Mouse (Mus musculus) myocyte (in vitro differentiated cells): ENCODE results near the gene Rab22a. TPM values are rescaled to one million over a fixed set of nuclear protein-coding genes. Genes with fewer than 3 reads are reported as not detected.

Experiments
- H3K27me3 ChIP-seq: one replicate; pipeline ENCODE4 v1.6.1; 2011; ENCODE audit not compliant: control insufficient read depth, insufficient read depth, insufficient read length
- H3K36me3 ChIP-seq: one replicate; pipeline ENCODE4 v1.6.1; 2011; ENCODE audit not compliant: control insufficient read depth, insufficient read depth
- H3K4me2 ChIP-seq: one replicate; pipeline ENCODE4 v1.6.1; 2011; ENCODE audit warnings: low read depth, control low read depth
- H3K4me3 ChIP-seq: one replicate; pipeline ENCODE4 v1.5.1; 2011; ENCODE audit warnings: mild to moderate bottlenecking, control low read depth, moderate library complexity
- H3K79me2 ChIP-seq: one replicate; pipeline ENCODE4 v1.6.1; 2011; ENCODE audit not compliant: control insufficient read depth, insufficient read depth
- H3ac ChIP-seq: one replicate; pipeline ENCODE4 v1.6.1; 2011; ENCODE audit not compliant: control insufficient read depth, insufficient read length
- CEBPB ChIP-seq: IDR thresholded peaks from 2 replicates; pipeline ENCODE4 v1.6.1; 2011; ENCODE audit warnings: mild to moderate bottlenecking, moderate library complexity; ENCODE audit not compliant: poor library complexity, insufficient read depth, severe bottlenecking
- E2F4 ChIP-seq: IDR thresholded peaks from one replicate; pipeline ENCODE4 v1.6.1; 2011; ENCODE audit warnings: mild to moderate bottlenecking, control low read depth, moderate library complexity; ENCODE audit not compliant: insufficient read depth
- MAX ChIP-seq: IDR thresholded peaks from one replicate; pipeline ENCODE4 v1.6.1; 2011; ENCODE audit warnings: low read depth, mild to moderate bottlenecking, control low read depth
- MYOD1 ChIP-seq, 3 experiments: IDR thresholded peaks; one replicate each; pipeline ENCODE4 v1.6.1; 2011; ENCODE audit warnings: control low read depth in 2 of 3, low read depth in 2 of 3, mild to moderate bottlenecking in 2 of 3, moderate library complexity in 1 of 3; ENCODE audit not compliant: insufficient read length in 2 of 3, control insufficient read depth in 1 of 3
- MYOG ChIP-seq, 3 experiments: IDR thresholded peaks; one replicate each; pipeline ENCODE4 v1.6.1; 2011; ENCODE audit warnings: control low read depth in 2 of 3, low read depth in 2 of 3, mild to moderate bottlenecking in 2 of 3; ENCODE audit not compliant: insufficient read length in 2 of 3, control insufficient read depth in 1 of 3, insufficient read depth in 1 of 3
- POLR2A ChIP-seq: IDR thresholded peaks from one replicate; pipeline ENCODE4 v1.6.1; 2011; ENCODE audit warnings: low read depth, mild to moderate bottlenecking, control low read depth, moderate library complexity; ENCODE audit not compliant: insufficient read length
- POLR2AphosphoS2 ChIP-seq: IDR thresholded peaks from one replicate; pipeline ENCODE4 v1.6.1; 2011; ENCODE audit warnings: low read depth, control low read depth; ENCODE audit not compliant: insufficient read length
- REST ChIP-seq: IDR thresholded peaks from one replicate; pipeline ENCODE4 v1.6.1; 2011; ENCODE audit warnings: mild to moderate bottlenecking, control low read depth, moderate library complexity; ENCODE audit not compliant: insufficient read depth, insufficient read length
- SRF ChIP-seq: IDR thresholded peaks from one replicate; pipeline ENCODE4 v1.6.1; 2011; ENCODE audit warnings: low read depth; ENCODE audit not compliant: control insufficient read depth, insufficient read length
- TCF12 ChIP-seq: IDR thresholded peaks from one replicate; pipeline ENCODE4 v1.6.1; 2011; ENCODE audit warnings: mild to moderate bottlenecking, control low read depth; ENCODE audit not compliant: poor library complexity, insufficient read depth, severe bottlenecking
- TCF3 ChIP-seq: IDR thresholded peaks from one replicate; pipeline ENCODE4 v1.6.1; 2011; ENCODE audit warnings: low read depth, control low read depth; ENCODE audit not compliant: insufficient read length
- USF1 ChIP-seq: IDR thresholded peaks from one replicate; pipeline ENCODE4 v1.6.1; 2011; ENCODE audit warnings: low read depth, mild to moderate bottlenecking, control low read depth, moderate library complexity
- polyA plus RNA-seq: library from polyadenylated mRNA; unstranded; fragments of >200 nt; fragmentation: generic; extraction: Trizol; gene quantifications from one replicate; pipeline ENCODE4 v1.2.1, GENCODE M21; 2012; ENCODE audit warnings: missing spikeins

Gene Rab22a
- polyA plus RNA-seq, 1 experiment: 28.2 TPM

DNA sequence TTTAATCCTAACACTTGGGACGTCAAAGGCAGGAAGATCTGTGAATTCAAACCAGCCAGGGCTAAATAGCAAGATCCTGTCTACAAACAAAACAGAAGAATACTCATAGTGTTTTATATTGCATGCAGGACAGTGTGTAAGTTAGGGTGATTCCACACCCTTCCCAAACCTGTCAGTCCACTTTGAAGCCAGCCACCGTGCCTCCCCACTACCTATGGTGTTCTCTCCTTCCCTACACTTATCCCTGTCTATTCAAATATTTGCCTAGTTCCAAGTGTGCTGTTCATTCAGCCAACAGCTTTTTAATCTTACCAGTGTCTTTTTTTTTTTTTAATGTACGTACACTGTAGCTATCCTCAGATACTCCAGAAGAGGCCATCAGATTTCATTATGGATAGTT, 7.3 kb downstream of the Rab22a start:
- H3K4me3 ChIP-seq: no peak overlapping the region
- H3K79me2 ChIP-seq: peaks cover 97% of the 10 kb centered on the region
- H3K27me3 ChIP-seq: no peaks in the 10 kb centered on the region
- no peak overlapping the region for H3K4me2 ChIP-seq
- TF ChIP-seq MAX (no peak), SRF (no peak), E2F4 (no peak), TCF3 (no peak), MYOG (IDR thresholded peaks at IDR 0.05; ENCODE audit: control insufficient read depth in 1 of 3, insufficient read depth in 1 of 3, insufficient read length in 2 of 3, low read depth in 2 of 3) (no peak), CEBPB (no peak), POLR2AphosphoS2 (no peak), MYOD1 (IDR thresholded peaks at IDR 0.05; ENCODE audit: control insufficient read depth in 1 of 3, insufficient read length in 2 of 3, low read depth in 2 of 3) (no peak), REST (no peak), POLR2A (no peak), USF1 (no peak), TCF12 (no peak)
- no peak overlapping the region for H3ac ChIP-seq
- H3K36me3 ChIP-seq: peaks cover 49% of the 10 kb centered on the region

DNA sequence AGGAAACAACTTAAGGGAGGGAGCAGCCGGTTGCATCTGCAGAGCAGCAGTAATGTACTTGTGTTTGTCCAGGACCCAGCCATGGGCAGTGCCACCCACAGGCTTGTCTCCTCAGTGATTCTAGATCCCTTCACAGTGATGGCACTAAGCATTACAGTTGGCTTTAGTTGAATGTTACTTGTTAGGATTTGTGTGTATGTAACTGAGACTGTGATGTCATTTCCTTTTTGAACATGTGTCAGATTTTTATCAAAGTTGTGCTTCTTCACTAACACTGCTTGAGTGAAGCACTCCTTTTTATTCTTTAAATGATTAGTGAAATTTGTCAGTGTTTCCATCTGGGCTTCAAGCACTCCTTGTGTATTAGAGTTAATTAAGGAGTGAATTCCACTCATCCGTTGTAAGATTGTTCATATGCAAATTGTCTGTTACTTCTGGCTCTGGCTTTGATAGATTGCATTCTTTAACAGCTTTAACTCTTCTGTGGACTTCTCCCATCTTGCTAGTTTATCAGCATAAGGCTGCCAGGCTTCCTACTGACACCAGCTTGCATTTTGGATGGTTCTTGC, 12.9 kb downstream of the Rab22a start:
- Histone ChIP-seq H3ac (no peak overlapping the region), H3K27me3 (no peaks in the 10 kb centered on the region), H3K79me2 (peaks cover 98% of the 10 kb centered on the region), H3K4me2 (no peak overlapping the region), H3K4me3 (no peak overlapping the region), H3K36me3 (peaks cover 15% of the 10 kb centered on the region)
- TF ChIP-seq POLR2A (no peak), USF1 (no peak), CEBPB (no peak), TCF3 (no peak), POLR2AphosphoS2 (no peak), REST (no peak), SRF (no peak), MYOD1 (IDR thresholded peaks at IDR 0.05; ENCODE audit: control insufficient read depth in 1 of 3, insufficient read length in 2 of 3, low read depth in 2 of 3) (no peak), MYOG (IDR thresholded peaks at IDR 0.05; ENCODE audit: control insufficient read depth in 1 of 3, insufficient read depth in 1 of 3, insufficient read length in 2 of 3, low read depth in 2 of 3) (no peak), MAX (no peak), TCF12 (no peak), E2F4 (no peak)

DNA sequence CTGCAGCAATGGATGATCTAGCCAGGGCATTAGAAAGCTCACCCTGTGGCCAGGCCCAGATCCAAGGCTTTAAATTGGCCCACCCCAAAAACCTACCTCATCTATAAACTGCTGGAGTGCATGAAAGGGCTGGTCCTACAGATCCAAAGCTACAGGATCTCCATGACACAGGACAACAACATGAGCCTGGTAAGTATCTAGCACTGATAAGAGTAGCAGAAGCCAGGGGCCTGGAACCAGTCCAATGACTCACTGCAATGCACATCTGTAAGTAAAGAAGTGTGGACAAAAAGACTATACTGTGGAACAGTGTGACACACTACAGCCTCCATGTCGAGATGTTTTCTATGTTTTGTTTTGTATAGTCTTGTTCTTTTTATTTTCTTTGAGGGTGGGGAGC, 13.9 kb downstream of the Rab22a start:
- peaks cover 6% of the 10 kb centered on the region for H3K36me3 ChIP-seq
- no peak overlapping the region for H3K4me2 ChIP-seq
- H3ac ChIP-seq: no peak overlapping the region
- no peak for TF ChIP-seq TCF12
- TF ChIP-seq REST: no peak
- no peak for TF ChIP-seq MYOD1 (IDR thresholded peaks at IDR 0.05; ENCODE audit: control insufficient read depth in 1 of 3, insufficient read length in 2 of 3, low read depth in 2 of 3)
- no peak for TF ChIP-seq USF1
- no peak for TF ChIP-seq E2F4
- no peak for TF ChIP-seq MAX
- TF ChIP-seq TCF3: no peak
- no peak for TF ChIP-seq SRF
- TF ChIP-seq MYOG (IDR thresholded peaks at IDR 0.05; ENCODE audit: control insufficient read depth in 1 of 3, insufficient read depth in 1 of 3, insufficient read length in 2 of 3, low read depth in 2 of 3): no peak
- no peak for TF ChIP-seq POLR2A
- no peak for TF ChIP-seq CEBPB
- TF ChIP-seq POLR2AphosphoS2: no peak
- H3K79me2 ChIP-seq: peaks cover 98% of the 10 kb centered on the region
- no peak overlapping the region for H3K4me3 ChIP-seq
- H3K27me3 ChIP-seq: no peaks in the 10 kb centered on the region

DNA sequence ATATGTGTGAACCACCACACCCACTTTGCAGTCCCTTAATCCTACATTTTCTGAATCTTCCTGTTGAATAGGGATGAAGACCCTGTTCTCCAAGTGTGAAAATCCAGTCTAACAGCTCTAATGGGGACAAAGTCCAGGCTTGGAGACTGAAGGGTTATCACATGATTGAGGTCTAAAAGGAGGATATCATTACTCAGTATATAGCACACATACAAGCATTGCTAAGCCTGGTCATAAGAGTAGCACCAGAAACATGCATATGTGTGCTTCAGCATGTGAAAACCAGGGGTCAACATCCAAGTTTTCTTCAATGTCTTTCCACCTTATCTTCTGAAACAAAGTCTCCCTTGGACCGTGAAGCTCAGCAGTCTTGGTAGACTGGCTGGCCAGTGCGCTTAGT, 19.0 kb downstream of the Rab22a start:
- Histone ChIP-seq H3K4me3 (no peak overlapping the region), H3K79me2 (peaks cover 87% of the 10 kb centered on the region), H3ac (no peak overlapping the region), H3K27me3 (no peaks in the 10 kb centered on the region), H3K4me2 (no peak overlapping the region), H3K36me3 (no peaks in the 10 kb centered on the region)
- TF ChIP-seq SRF: no peak
- no peak for TF ChIP-seq CEBPB
- TF ChIP-seq TCF3: no peak
- TF ChIP-seq USF1: no peak
- TF ChIP-seq E2F4: no peak
- TF ChIP-seq MYOD1 (IDR thresholded peaks at IDR 0.05; ENCODE audit: control insufficient read depth in 1 of 3, insufficient read length in 2 of 3, low read depth in 2 of 3): no peak
- no peak for TF ChIP-seq TCF12
- TF ChIP-seq MAX: no peak
- TF ChIP-seq POLR2AphosphoS2: no peak
- TF ChIP-seq REST: no peak
- no peak for TF ChIP-seq MYOG (IDR thresholded peaks at IDR 0.05; ENCODE audit: control insufficient read depth in 1 of 3, insufficient read depth in 1 of 3, insufficient read length in 2 of 3, low read depth in 2 of 3)
- TF ChIP-seq POLR2A: no peak
